Mouse (Mus musculus): Measurements from ENCODE around the gene Pard3b.

DNA sequence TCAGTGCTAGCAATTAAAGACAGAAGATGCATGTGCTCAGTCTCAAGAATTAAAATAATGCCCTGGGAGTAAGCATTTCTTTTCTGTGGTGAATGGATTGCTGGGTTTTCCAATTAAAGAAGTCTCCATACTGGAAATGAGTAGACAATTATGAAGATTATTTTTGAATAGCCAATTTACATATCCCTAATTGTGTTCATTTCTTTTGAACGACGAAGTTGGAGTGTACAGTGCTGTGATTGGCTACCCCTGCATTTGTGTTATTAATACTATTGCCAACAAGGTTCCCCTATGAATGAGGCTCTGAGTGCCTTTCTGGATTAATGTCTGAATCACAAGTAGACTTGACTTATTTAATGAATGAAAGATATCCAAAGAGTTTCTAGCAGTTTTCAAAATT is 370.2 kb downstream of the Pard3b start:
- TF ChIP-seq CTCF (conservative IDR thresholded peaks at IDR 0.05; ENCODE audit: low read length) (no peak), NANOG (IDR thresholded peaks at IDR 0.05; ENCODE audit: borderline replicate concordance, low read length) (no peak)
